Mouse (Mus musculus) heart, adult 2 months (tissue): ENCODE measurements at regions not wholly inside any gene's neighbourhood (a gene's known extent, or its start where the extent isn't known, plus 50 kb on each side); places are given as distances from the start of the nearest gene placed in this dataset.

Source experiments
- DNase-seq, 2 experiments: peaks; one replicate each; pipeline ENCODE4 v3.0.0; 2021
- H3K27ac ChIP-seq: fragments of 200-600 bp; 2 replicates; pipeline ENCODE4 v1.8.1; 2022
- H3K27me3 ChIP-seq: fragments of 200-500 bp; 2 replicates; pipeline ENCODE4 v1.6.1; 2012; ENCODE audit warnings: mild to moderate bottlenecking, low read length, inconsistent platforms, mixed read lengths; ENCODE audit not compliant: control insufficient read depth, insufficient read depth
- H3K36me3 ChIP-seq: fragments of 200-500 bp; 2 replicates; pipeline ENCODE4 v1.6.1; 2012; ENCODE audit warnings: low read length, inconsistent platforms; ENCODE audit not compliant: control insufficient read depth, insufficient read depth
- H3K4me1 ChIP-seq: fragments of 200-500 bp; 2 replicates; pipeline ENCODE4 v1.6.1; 2011; ENCODE audit warnings: low read length; ENCODE audit not compliant: control insufficient read depth, insufficient read depth
- H3K4me3 ChIP-seq: fragments of 200-600 bp; 2 replicates; pipeline ENCODE4 v1.8.1; 2022
- H3K79me2 ChIP-seq: fragments of 200-500 bp; replicated peaks from 2 replicates; pipeline ENCODE4 v1.6.1; 2012; ENCODE audit warnings: mild to moderate bottlenecking, inconsistent platforms, low read length, moderate library complexity, mixed read lengths; ENCODE audit not compliant: control insufficient read depth, insufficient read depth
- H3K9ac ChIP-seq: fragments of 200-500 bp; 2 replicates; pipeline ENCODE4 v1.6.1; 2012; ENCODE audit warnings: low read depth, mild to moderate bottlenecking, control low read depth, inconsistent platforms, low read length, mixed read lengths
- CTCF ChIP-seq: fragments of 200-600 bp; IDR thresholded peaks from 2 replicates; pipeline ENCODE4 v1.8.1; 2022; ENCODE audit warnings: antibody characterized with exemption, mild to moderate bottlenecking, moderate library complexity
- EP300 ChIP-seq: fragments of 200-500 bp; IDR thresholded peaks from 2 replicates; pipeline ENCODE4 v1.6.1; 2011; ENCODE audit warnings: low read depth, low read length, control low read depth; ENCODE audit not compliant: insufficient read depth
- POLR2A ChIP-seq: fragments of 200-500 bp; IDR thresholded peaks from 2 replicates; pipeline ENCODE4 v1.6.1; 2011; ENCODE audit warnings: mild to moderate bottlenecking, low read depth, low read length, control low read depth; ENCODE audit not compliant: insufficient read depth
- WGBS: fragments of 180-500 bp; shearing (Covaris S2); methylation state at CpG from one replicate; pipeline ENCODE4 v1.1.7; 2018; 5-methylcytosine and 5-hydroxymethylcytosine counted together
- intact Hi-C: fragments of 180-260 bp; cut with DNase I; formaldehyde crosslinking; loops from one replicate; pipeline ENCODE4 v1.15.1; 2025

DNA sequence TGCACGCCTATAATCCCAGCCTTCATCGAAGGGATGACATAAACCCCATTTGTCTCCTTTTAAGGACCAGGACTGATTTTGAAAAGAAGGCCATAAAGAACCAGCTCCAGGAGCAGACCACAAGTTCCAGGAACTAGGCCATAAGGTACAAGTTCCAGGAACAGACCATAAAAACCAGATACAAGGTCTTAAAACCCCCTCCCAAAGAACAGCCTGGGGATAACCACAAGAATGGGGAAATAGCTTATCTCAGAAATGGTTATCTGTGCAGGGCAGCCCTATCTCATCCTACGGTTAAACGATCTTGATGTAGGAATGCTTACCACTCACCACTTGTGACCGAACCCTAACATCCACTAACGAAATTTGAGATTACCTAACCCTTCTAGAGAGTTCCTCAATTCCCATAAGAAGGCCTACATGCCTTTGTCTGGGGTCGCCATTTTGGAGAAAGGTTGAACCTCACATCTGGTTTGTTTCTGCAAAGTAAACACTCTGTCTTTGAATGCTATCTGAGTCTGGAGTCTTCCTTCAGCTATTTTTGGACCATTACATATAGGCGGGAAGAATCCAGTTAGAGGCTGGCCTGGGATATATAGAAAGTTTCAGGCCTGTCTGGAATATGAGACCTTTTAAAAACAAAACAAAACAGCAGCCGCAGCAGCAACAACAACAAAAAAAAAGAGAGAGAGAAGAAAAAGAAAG, 103.5 kb upstream of the Fut8 start:
- no peak for TF ChIP-seq CTCF
- TF ChIP-seq POLR2A, result no peak
- TF ChIP-seq EP300, result no peak
- no peaks in the 10 kb centered on the region for H3K36me3 ChIP-seq
- H3K27ac ChIP-seq, result no peak overlapping the region
- H3K9ac ChIP-seq, result no peak overlapping the region
- no peaks in the 10 kb centered on the region for H3K27me3 ChIP-seq
- DNase-seq, result no peak
- WGBS, result 49% methylated on average over 9 of the region's 9 CpGs
- no peak overlapping the region for H3K4me3 ChIP-seq
- no peaks in the 10 kb centered on the region for H3K4me1 ChIP-seq
- intact Hi-C loops, result no loop called here
- no peaks in the 10 kb centered on the region for H3K79me2 ChIP-seq

DNA sequence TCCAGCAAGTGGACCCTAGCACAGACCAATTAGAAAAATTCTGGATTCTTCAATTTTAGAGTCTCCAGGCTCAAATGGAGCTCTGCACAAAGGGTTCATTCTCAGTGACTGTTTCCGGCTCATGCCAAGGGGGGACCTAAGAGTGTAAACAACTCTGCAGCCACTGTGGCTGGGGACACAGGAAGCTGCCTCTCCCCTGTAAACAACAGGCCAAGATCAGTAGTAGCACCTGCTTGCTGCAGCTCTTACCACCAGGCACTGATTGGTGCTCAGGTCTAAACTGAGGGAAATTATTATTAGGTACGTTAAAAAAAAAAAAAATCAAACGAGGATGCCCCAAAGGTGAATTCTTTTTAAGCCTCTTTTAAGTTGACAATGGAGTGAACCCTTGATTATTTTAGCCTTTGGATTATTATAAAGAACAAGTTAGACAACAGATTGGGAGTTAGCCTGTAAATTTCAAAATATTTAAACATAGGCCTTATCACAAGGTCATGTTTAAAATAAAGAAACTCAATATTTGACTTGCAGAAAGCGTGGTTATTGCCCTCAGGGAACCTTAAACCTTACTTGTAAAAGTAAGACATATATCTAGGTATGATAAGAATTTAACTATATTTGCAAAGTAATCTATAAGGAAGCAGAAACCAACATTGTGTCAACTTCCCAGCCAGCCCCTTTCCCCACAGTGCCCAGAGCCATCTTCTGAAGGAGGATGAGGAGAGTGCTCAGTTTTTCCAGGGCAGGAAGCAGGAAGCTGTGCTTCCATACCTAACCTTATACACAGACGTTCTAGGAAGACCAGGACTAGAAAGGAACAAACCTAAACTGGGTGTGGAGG, 104.2 kb upstream of the Fut8 start:
- no peak for DNase-seq
- intact Hi-C loops, result no loop called here
- Histone ChIP-seq H3K4me3 (no peak overlapping the region), H3K9ac (no peak overlapping the region), H3K4me1 (no peaks in the 10 kb centered on the region), H3K27ac (no peak overlapping the region), H3K27me3 (no peaks in the 10 kb centered on the region), H3K36me3 (no peaks in the 10 kb centered on the region), H3K79me2 (no peaks in the 10 kb centered on the region)
- WGBS, result 72% methylated on average over 5 of the region's 5 CpGs
- no peak for TF ChIP-seq POLR2A
- no peak for TF ChIP-seq EP300
- TF ChIP-seq CTCF, result no peak

DNA sequence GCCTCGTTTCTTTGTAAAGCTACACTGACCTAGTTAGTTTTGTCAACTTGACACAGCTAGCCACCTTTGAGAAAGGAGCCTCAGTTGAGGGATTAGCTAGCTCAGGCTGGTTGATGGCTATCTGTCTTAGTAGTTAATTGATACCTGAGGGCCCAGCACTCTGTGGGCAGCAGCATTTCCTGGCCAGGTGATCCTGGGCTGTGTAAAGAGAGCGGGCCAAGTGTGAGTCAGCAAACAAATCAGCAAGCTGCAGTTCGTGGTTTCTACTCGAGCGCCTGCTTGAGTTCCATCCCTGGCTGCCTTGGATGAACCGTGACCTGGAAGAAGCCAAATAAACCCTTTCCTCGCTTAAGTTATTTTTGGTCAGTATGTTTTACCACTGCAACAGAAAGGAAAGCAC, 106.6 kb upstream of the Fut8 start:
- Histone ChIP-seq H3K9ac (no peak overlapping the region), H3K79me2 (no peaks in the 10 kb centered on the region), H3K27ac (no peak overlapping the region), H3K4me1 (no peaks in the 10 kb centered on the region), H3K4me3 (no peak overlapping the region), H3K27me3 (no peaks in the 10 kb centered on the region), H3K36me3 (no peaks in the 10 kb centered on the region)
- no peak for TF ChIP-seq POLR2A
- TF ChIP-seq CTCF, result no peak
- TF ChIP-seq EP300, result no peak
- 61% methylated on average over 7 of the region's 7 CpGs for WGBS
- intact Hi-C loops, result no loop called here
- no peak for DNase-seq

DNA sequence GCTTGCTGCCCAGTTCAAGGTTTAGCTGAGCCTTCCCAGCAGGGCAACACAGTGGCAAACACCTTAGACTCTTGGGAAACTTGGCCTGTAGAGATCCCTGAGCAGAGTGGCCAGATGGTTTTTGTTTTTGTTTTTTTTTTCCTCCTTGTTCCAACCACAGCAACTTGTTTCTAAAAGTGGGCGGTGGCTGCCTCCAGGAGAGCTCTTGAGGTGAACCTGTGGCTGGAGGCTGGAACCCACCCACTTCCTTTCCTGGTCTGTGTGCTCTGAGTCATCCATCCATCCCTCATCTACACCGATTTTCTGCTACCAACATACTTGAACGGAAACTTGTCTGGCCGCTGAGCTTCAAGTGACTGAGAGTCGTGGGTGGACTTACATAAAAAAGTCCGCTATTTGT, 107.4 kb upstream of the Fut8 start:
- Histone ChIP-seq H3K36me3 (no peaks in the 10 kb centered on the region), H3K4me3 (no peak overlapping the region), H3K27ac (no peak overlapping the region), H3K27me3 (no peaks in the 10 kb centered on the region), H3K79me2 (no peaks in the 10 kb centered on the region), H3K4me1 (no peaks in the 10 kb centered on the region), H3K9ac (no peak overlapping the region)
- DNase-seq, result no peak
- TF ChIP-seq POLR2A (no peak), EP300 (no peak), CTCF (no peak)
- WGBS, result 67% methylated on average over 6 of the region's 6 CpGs
- intact Hi-C loops, result no loop called here

DNA sequence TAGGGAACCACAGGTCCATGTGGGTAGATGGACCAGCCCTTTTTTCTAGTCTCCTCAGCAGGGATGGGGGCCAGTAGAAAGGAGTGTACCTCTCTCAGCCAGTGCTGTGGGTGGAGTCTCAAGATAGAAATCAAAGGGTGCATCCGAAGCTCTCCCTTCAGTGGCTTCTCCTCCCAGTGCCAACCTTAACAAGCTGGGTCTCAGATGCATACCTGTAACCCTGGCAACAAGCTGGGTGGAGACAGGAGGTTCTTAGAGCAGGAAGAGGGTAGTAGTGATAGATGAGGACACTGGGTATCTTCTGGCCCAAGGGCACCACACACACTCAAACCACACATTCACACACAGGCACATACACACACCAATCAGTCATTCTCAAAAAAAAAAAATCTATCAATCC, 113.7 kb upstream of the Fut8 start:
- H3K9ac ChIP-seq, result no peak overlapping the region
- no peaks in the 10 kb centered on the region for H3K79me2 ChIP-seq
- intact Hi-C loops, result no loop called here
- 63% methylated on average over 1 of the region's 1 CpGs for WGBS
- H3K4me3 ChIP-seq, result no peak overlapping the region
- H3K36me3 ChIP-seq, result no peaks in the 10 kb centered on the region
- no peak for DNase-seq
- no peaks in the 10 kb centered on the region for H3K4me1 ChIP-seq
- H3K27me3 ChIP-seq, result no peaks in the 10 kb centered on the region
- no peak overlapping the region for H3K27ac ChIP-seq
- no peak for TF ChIP-seq POLR2A

DNA sequence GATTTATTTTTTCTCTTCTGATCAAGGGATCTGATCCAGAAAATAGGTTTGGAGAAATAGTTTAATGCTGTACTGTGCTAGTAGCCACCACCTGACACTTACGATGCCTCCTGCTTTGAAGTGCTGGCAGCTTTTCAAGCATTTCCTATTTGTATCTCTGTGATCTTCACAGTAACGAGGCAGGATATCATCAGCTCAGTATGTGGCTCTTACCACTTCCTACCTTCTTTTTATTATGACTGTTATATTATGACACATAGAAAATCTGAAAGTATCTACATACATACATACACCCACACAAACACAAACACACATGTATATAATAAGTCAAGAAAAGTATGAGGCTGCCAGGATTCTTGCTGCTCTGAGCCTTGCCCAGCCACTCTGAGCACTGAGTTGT, 124.4 kb upstream of the Fut8 start:
- Histone ChIP-seq H3K27me3 (peaks cover 1% of the 10 kb centered on the region; the same call in 1 of the 2 replicates), H3K4me3 (no peak overlapping the region), H3K36me3 (no peaks in the 10 kb centered on the region), H3K79me2 (no peaks in the 10 kb centered on the region), H3K4me1 (no peaks in the 10 kb centered on the region), H3K9ac (no peak overlapping the region), H3K27ac (no peak overlapping the region)
- TF ChIP-seq POLR2A (no peak), EP300 (no peak), CTCF (no peak)
- intact Hi-C loops, result no loop called here
- WGBS, result 49% methylated on average over 2 of the region's 2 CpGs
- DNase-seq, result no peak
